Mouse (Mus musculus) forebrain, embryonic 16.5 days (tissue): ENCODE measurements at regions not wholly inside any gene's neighbourhood (a gene's known extent, or its start where the extent isn't known, plus 50 kb on each side); places are given as distances from the start of the nearest gene placed in this dataset.

Experiments
- ATAC-seq: fragments of 200-750 bp; cut with Nextera tagmentation; 2 replicates; pipeline ENCODE4 v1.8.0; 2017; ENCODE audit warnings: mild to moderate bottlenecking, moderate library complexity
- H3K27ac ChIP-seq: fragments of 300-500 bp; sonication (generic); 2 replicates; pipeline ENCODE4 v1.5.1; 2014; ENCODE audit warnings: low read length, control low read depth
- H3K27me3 ChIP-seq: fragments of 300-500 bp; sonication (generic); replicated peaks from 2 replicates; pipeline ENCODE4 v1.6.1; 2014; ENCODE audit warnings: low read length; ENCODE audit not compliant: control insufficient read depth, insufficient read depth
- H3K36me3 ChIP-seq: fragments of 300-500 bp; sonication (generic); 2 replicates; pipeline ENCODE4 v1.6.1; 2014; ENCODE audit not compliant: control insufficient read depth, insufficient read depth
- H3K4me1 ChIP-seq: fragments of 300-500 bp; sonication (generic); replicated peaks from 2 replicates; pipeline ENCODE4 v1.6.1; 2014; ENCODE audit warnings: low read length; ENCODE audit not compliant: control insufficient read depth, insufficient read depth
- H3K4me2 ChIP-seq: fragments of 300-500 bp; sonication (generic); 2 replicates; pipeline ENCODE4 v1.6.1; 2014; ENCODE audit warnings: mild to moderate bottlenecking, low read length, control low read depth
- H3K4me3 ChIP-seq: fragments of 300-500 bp; sonication (generic); replicated peaks from 2 replicates; pipeline ENCODE4 v1.5.1; 2014; ENCODE audit warnings: mild to moderate bottlenecking, low read length, control low read depth
- H3K9ac ChIP-seq: fragments of 300-500 bp; sonication (generic); replicated peaks from 2 replicates; pipeline ENCODE4 v1.6.1; 2014; ENCODE audit warnings: low read depth, low read length, control low read depth
- H3K9me3 ChIP-seq: fragments of 300-500 bp; sonication (generic); 2 replicates; pipeline ENCODE4 v1.6.1; 2016; ENCODE audit warnings: low read length; ENCODE audit not compliant: control insufficient read depth
- WGBS: fragments of 180-500 bp; shearing (Covaris S2); extraction: QIAGEN DNeasy Blood & Tissue Kit; methylation state at CpG from one replicate; pipeline ENCODE4 v1.1.7; 2014; 5-methylcytosine and 5-hydroxymethylcytosine counted together

DNA sequence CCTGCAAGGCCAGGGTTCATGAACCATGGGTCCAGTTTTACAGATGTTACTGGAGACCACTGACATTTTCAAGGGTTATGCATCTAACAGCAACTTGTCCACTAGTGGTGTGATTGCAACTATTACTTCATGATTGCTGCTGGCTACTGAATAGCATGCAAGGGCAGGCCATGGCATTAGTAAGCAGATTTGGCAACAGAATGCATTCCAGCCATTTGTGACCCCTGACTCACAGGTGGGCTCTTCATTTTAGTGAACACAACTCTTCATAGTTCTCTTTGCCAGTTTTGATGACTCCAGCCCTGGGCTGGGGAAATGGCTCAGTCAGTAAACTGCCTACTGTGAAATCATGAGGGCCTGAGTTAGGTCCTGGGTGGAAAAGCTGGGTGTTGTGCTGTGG lies 137.9 kb upstream of the Pgrmc2 start:
- H3K4me2 ChIP-seq = no peak overlapping the region
- no peaks in the 10 kb centered on the region for H3K4me1 ChIP-seq
- no peaks in the 10 kb centered on the region for H3K27me3 ChIP-seq
- H3K36me3 ChIP-seq = no peaks in the 10 kb centered on the region
- H3K27ac ChIP-seq = no peak overlapping the region
- H3K9me3 ChIP-seq = no peaks in the 10 kb centered on the region
- no peak overlapping the region for H3K4me3 ChIP-seq
- no peak for ATAC-seq
- H3K9ac ChIP-seq = no peak overlapping the region

DNA sequence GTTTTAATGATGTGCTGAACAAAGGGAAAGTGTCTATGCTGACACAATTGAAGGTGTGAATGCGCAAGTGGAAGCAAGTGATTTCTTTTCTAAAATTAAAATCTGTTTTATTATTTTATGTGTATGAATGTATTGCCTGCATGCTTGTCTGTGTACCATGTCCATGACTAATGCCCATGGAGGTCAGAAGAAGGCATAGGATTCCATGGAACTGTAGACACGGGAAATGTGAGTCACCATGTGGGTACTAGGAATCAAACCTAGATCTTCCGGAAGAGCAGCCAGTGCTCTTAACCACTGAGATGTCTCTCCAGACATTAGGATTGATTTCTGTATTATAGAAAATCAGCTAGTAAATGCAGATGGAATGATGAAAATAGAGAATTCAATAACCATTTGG lies 134.9 kb upstream of the Pgrmc2 start:
- no peaks in the 10 kb centered on the region for H3K4me1 ChIP-seq
- 93% methylated on average over 3 of the region's 3 CpGs for WGBS
- H3K4me2 ChIP-seq = no peak overlapping the region
- H3K27me3 ChIP-seq = no peaks in the 10 kb centered on the region
- no peak overlapping the region for H3K27ac ChIP-seq
- ATAC-seq = no peak
- no peak overlapping the region for H3K9ac ChIP-seq
- no peaks in the 10 kb centered on the region for H3K36me3 ChIP-seq
- no peak overlapping the region for H3K4me3 ChIP-seq
- no peaks in the 10 kb centered on the region for H3K9me3 ChIP-seq

DNA sequence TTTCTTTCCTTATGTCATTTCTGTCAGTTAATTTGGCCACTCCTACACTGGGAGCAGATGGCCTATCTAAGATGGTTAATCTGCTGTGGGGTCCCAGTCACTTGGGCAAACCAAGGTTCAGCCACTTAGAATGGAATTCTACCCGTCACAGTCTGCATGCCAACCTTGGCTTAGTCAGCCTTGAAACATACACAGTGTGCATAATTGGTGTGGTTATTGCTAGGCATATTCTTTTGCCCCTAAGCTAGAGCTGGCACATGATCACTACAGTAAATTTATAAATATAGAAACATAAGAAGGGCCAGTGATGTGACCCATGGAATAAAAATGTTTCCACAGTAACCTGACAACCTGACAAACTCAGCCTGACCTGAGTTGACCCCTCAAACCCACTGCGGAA lies 130.7 kb upstream of the Pgrmc2 start:
- Histone ChIP-seq H3K9me3 (no peaks in the 10 kb centered on the region), H3K9ac (no peak overlapping the region), H3K27me3 (no peaks in the 10 kb centered on the region), H3K4me1 (no peaks in the 10 kb centered on the region), H3K4me3 (no peak overlapping the region), H3K27ac (no peak overlapping the region), H3K36me3 (no peaks in the 10 kb centered on the region), H3K4me2 (no peak overlapping the region)
- WGBS = 85% methylated on average over 2 of the region's 2 CpGs
- ATAC-seq = no peak

GRCm38 (mm10) chr3:41210333-41210732 lies 127.5 kb upstream of the Pgrmc2 start:
- Histone ChIP-seq H3K4me1 (no peaks in the 10 kb centered on the region), H3K4me2 (no peak overlapping the region), H3K9ac (no peak overlapping the region), H3K27me3 (no peaks in the 10 kb centered on the region), H3K9me3 (no peaks in the 10 kb centered on the region), H3K36me3 (no peaks in the 10 kb centered on the region), H3K27ac (no peak overlapping the region), H3K4me3 (no peak overlapping the region)
- peak; percentile 59 for ATAC-seq
- WGBS = 32% methylated on average over 7 of the region's 7 CpGs

DNA sequence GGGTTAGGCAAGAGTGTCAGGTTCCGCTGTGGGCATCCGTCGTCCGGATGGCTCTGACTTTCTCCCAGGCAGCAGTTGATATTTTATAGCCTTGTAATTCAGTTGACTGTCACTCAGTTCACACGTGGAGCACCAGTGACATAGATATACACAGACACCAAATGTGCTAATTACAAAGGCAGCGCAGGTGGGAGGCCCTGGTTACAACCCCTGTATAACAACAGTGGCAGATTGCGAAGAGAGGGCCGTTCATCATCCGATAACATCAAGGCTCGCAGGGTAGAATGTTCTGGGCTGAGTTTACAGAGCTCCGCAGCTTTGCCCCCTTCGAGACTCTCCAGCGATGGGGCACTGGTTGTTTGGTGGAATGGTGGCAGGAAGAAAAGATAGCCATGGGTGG lies 120.0 kb upstream of the Pgrmc2 start:
- no peak overlapping the region for H3K9ac ChIP-seq
- no peak for ATAC-seq
- WGBS = 76% methylated on average over 13 of the region's 13 CpGs

GRCm38 (mm10) chr3:41201782-41202181 lies 118.9 kb upstream of the Pgrmc2 start:
- Histone ChIP-seq H3K27ac (no peak overlapping the region), H3K9ac (no peak overlapping the region), H3K9me3 (no peaks in the 10 kb centered on the region), H3K4me2 (no peak overlapping the region), H3K4me3 (no peak overlapping the region), H3K27me3 (no peaks in the 10 kb centered on the region), H3K36me3 (no peaks in the 10 kb centered on the region), H3K4me1 (peaks cover 10% of the 10 kb centered on the region; the same call in 1 of the 2 replicates)
- no peak for ATAC-seq
- WGBS = 32% methylated on average over 4 of the region's 4 CpGs

More for the DNA sequence above, 120.0 kb upstream of the Pgrmc2 start:
- H3K27ac ChIP-seq = no peak overlapping the region
- H3K4me1 ChIP-seq = peaks cover 8% of the 10 kb centered on the region; the same call in 1 of the 2 replicates
- no peaks in the 10 kb centered on the region for H3K36me3 ChIP-seq
- no peaks in the 10 kb centered on the region for H3K27me3 ChIP-seq
- H3K9me3 ChIP-seq = no peaks in the 10 kb centered on the region
- no peak overlapping the region for H3K4me3 ChIP-seq
- no peak overlapping the region for H3K4me2 ChIP-seq

GRCm38 (mm10) chr3:41200026-41200425 lies 117.2 kb upstream of the Pgrmc2 start:
- H3K36me3 ChIP-seq = no peaks in the 10 kb centered on the region
- no peak for ATAC-seq
- H3K9ac ChIP-seq = no peak overlapping the region
- 89% methylated on average over 5 of the region's 5 CpGs for WGBS
- H3K9me3 ChIP-seq = no peaks in the 10 kb centered on the region
- no peak overlapping the region for H3K27ac ChIP-seq
- no peaks in the 10 kb centered on the region for H3K27me3 ChIP-seq
- peaks cover 19% of the 10 kb centered on the region; the same call in 1 of the 2 replicates for H3K4me1 ChIP-seq
- H3K4me2 ChIP-seq = no peak overlapping the region
- H3K4me3 ChIP-seq = no peak overlapping the region

- WGBS = 54% methylated on average over 15 of the region's 15 CpGs
- Histone ChIP-seq H3K4me1 (peaks cover 23% of the 10 kb centered on the region; the same call in 1 of the 2 replicates), H3K4me2 (no peak overlapping the region), H3K9me3 (no peaks in the 10 kb centered on the region), H3K27me3 (no peaks in the 10 kb centered on the region), H3K4me3 (no peak overlapping the region), H3K27ac (peak overlapping the region; percentile 31), H3K36me3 (no peaks in the 10 kb centered on the region), H3K9ac (no peak overlapping the region; the same call in 1 of the 2 replicates)
- ATAC-seq = peak; percentile 72
Measured at GRCm38 (mm10) chr3:41198216-41198976, 115.5 kb upstream of the Pgrmc2 start.

DNA sequence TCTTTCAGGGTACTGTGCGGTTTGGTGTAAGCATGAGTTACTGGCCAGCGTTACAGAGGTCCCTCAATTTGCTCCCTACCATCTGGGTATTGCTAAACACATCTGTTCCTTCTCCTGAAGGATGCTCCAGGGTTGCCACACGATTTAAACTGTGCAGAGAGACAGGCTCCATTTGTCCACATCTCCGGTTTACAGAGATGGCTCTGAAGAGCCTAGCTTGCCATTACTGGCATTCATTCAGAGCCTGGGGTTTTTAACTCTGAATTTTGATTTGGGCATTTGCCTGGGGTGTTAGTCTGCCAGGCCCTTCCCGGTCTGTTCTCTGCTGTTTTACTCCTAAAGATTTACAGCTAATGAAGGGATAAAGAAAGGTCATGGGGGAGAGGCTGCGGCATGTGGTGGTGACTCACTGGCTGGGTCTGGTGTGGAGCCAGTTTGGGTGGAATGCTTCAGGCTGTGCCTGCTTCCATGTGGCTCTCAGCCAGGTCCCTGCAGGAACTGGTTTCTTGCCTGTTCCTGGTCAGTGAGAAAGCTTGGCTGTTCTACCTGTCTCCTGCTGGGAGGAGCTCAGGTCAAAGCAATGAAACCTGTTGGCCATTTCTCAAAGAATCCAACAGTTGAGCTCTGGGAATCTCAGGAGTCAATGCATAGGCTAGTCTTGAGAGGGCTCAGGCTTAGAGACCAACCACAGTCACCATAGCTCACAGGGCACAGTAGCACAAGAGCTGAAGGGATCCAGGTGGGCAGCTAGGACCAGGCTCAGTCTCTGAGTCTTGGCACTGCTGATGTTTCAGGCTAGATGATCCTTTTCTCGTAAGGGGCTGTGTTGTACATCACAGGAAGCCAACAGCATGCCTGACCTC lies 112.5 kb upstream of the Pgrmc2 start:
- peaks cover 23% of the 10 kb centered on the region; the same call in 1 of the 2 replicates for H3K4me1 ChIP-seq
- no peak overlapping the region for H3K4me3 ChIP-seq
- no peaks in the 10 kb centered on the region for H3K27me3 ChIP-seq
- no peak overlapping the region for H3K9ac ChIP-seq
- no peaks in the 10 kb centered on the region for H3K9me3 ChIP-seq
- peak; percentile 80 for ATAC-seq
- H3K4me2 ChIP-seq = no peak overlapping the region
- no peaks in the 10 kb centered on the region for H3K36me3 ChIP-seq
- 30% methylated on average over 7 of the region's 7 CpGs for WGBS
- peak overlapping the region; percentile 19; the same call in 1 of the 2 replicates for H3K27ac ChIP-seq
